Mouse (Mus musculus) CH12.LX (cell line): ENCODE data around the gene Gatad1.

Experiments
- CTCF ChIP-seq, 2 experiments: IDR thresholded peaks in 1 of 2; conservative IDR thresholded peaks in 1 of 2; 2 replicates each; pipeline ENCODE4 v1.5.1; 2011 to 2012; ENCODE audit warnings: low read depth in 2 of 2, low read length in 2 of 2, improper control_type of control experiment in 1 of 2, inconsistent platforms in 1 of 2, mild to moderate bottlenecking in 1 of 2, moderate library complexity in 1 of 2
- E2F4 ChIP-seq: IDR thresholded peaks from 2 replicates; pipeline ENCODE4 v1.6.1; 2011; ENCODE audit warnings: low read depth, low read length, improper control_type of control experiment; ENCODE audit not compliant: insufficient replicate concordance
- EP300 ChIP-seq: IDR thresholded peaks from 2 replicates; pipeline ENCODE4 v1.6.1; 2011; ENCODE audit warnings: low read length, improper control_type of control experiment
- NELFE ChIP-seq: IDR thresholded peaks from 2 replicates; pipeline ENCODE4 v1.6.1; 2011; ENCODE audit warnings: low read depth, low read length, improper control_type of control experiment
- PAX5 ChIP-seq: IDR thresholded peaks from 2 replicates; pipeline ENCODE4 v1.6.1; 2012; ENCODE audit warnings: low read length, inconsistent platforms, mixed read lengths
- POLR2A ChIP-seq: IDR thresholded peaks from 2 replicates; pipeline ENCODE4 v1.6.1; 2011; ENCODE audit warnings: low read depth, mild to moderate bottlenecking, improper control_type of control experiment, low read length
- ZMIZ1 ChIP-seq: IDR thresholded peaks from 2 replicates; pipeline ENCODE4 v1.6.1; 2012; ENCODE audit warnings: low read depth, mild to moderate bottlenecking, inconsistent platforms, low read length, improper control_type of control experiment

GRCm38 (mm10) chr5:3633315-3633714, 23.7 kb downstream of the Gatad1 start:
- no peak for TF ChIP-seq E2F4
- TF ChIP-seq PAX5, result no peak
- TF ChIP-seq EP300, result no peak
- no peak for TF ChIP-seq CTCF (conservative IDR thresholded peaks at IDR 0.05 in 1 of 2, IDR thresholded peaks at IDR 0.05 in 1 of 2; ENCODE audit: low read depth in 2 of 2, low read length in 2 of 2)
- no peak for TF ChIP-seq POLR2A
- no peak for TF ChIP-seq NELFE
- no peak for TF ChIP-seq ZMIZ1
